Mouse (Mus musculus): ENCODE results near the gene Azin2. TPM values are rescaled to one million over a fixed set of nuclear protein-coding genes. Genes with fewer than 3 reads are reported as not detected.

Gene Azin2
- total RNA-seq, 2 experiments from 2014 or later: 27.7 to 31.0 TPM

DNA sequence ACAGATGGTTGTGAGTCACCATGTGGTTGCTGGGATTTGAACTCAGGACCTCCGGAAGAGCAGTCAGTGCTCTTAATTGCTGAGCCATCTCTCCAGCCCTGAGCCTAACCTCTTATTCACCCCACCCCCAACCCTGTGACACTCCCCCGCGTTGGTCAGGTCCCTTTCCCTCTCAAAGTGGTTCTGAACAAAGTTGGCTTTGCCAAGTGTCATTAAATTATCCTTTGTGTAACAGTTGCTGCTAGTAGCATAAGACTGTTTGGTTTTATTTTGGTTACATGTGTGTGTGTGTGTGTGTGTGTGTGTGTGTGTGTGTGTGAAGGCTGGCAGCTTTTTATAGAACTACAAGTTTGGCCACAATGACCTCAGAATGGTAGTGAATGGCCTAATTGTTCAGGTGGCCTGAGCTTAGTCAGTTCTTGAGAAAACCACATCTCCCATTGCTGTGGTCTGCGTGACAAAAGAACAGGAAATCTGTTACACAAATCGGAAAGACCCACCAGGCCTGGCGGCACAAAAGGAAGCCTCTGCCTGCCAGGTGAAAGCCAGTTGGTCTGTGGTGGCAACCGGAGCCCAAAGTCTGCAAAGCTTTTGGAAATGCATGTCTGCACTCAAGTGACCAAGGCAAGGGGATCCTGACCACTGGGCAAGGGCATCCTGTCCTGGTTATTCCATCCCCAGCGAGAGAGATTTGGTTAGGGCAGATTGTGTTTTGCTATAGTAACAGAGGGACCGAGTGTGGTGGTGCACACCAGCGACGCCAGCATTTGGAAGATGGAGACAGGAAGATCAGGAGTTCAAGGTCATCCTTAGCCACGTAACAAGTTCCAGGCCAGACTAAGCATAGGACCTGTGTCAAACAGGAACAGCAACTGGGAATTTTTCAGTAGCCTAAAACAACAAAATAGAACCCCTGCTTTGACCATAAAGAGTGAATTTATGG is 18.9 kb upstream of the Azin2 start:
- DNase-seq (ENCODE audit: low spot score in 2 of 2): no peak

DNA sequence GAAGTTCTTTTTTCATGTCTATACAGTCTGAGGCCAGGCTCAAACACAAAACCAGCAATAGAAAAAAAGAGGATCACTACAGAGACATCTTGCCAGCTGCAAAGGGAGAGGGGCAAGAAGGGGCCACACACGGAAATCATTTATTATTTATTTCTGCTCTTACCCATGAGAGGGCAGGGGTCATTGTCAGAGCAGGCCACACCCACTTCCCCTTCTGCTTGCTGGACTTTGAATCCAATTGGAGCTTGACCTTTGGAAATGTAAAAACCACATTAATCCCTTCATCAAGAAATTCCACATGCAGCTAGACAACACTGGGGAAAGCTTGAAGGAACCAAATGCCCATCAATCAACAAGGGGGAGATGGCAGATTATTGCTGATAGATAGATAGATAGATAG is 16.4 kb upstream of the Azin2 start:
- no peak for DNase-seq (ENCODE audit: low spot score in 2 of 2)

DNA sequence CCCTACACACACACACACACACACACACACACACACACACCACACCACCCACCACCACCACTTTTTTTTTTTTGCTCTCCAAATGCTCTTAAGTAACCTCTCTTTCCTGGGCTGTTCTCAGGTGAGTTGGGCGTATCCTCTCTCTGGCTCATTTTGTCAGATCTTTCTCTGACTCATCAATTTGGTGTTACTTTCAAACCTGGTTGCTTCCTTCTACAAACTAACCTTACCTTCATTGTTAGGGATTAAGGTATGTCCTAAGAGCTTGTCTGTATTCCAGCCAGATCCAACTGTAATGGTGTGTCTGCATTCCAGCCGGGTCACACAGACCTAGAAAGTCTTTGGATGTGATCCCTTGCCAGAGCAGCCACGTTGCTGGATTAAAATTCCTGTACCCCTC is 15.0 kb upstream of the Azin2 start:
- DNase-seq (ENCODE audit: low spot score in 2 of 2): no peak

DNA sequence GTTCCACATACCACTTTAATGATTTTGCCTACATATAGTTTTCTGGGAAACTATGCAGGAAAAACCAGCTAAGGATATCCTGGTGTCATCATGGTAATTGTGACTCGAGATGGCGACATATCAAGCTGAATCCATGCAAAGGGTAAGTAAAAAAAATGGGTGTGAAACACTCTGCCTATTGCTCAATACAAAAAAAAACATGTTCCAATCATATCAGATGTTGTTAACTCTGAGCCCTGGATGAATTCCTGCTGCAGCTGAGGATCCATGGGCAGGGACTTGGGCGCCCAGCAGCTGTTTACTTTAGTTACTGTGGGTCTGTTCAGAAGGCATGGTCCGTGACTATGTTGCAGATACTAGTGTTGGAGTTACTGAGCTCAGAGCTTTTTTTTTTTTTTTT is 14.3 kb upstream of the Azin2 start:
- no peak for DNase-seq (ENCODE audit: low spot score in 2 of 2)

DNA sequence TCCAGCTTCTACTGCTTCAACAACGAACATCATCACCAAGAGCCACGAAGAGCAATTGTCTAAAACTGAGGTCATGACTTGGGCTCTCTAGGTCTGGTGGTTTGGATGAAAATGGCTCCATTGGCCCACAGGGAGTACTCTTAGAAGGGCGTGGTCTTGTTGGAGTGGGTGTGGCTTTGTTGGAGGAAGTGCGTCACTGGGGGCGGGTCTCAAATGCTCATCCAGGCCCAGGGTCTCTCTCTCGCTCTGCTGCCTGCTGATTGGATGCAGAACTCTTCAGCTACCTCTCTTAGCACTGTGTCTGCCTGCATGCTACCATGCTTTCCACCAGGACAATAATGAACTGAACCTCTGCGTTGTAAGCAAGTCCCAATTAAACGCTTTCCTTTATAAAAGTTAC is 12.4 kb upstream of the Azin2 start:
- DNase-seq (ENCODE audit: low spot score in 2 of 2): no peak

DNA sequence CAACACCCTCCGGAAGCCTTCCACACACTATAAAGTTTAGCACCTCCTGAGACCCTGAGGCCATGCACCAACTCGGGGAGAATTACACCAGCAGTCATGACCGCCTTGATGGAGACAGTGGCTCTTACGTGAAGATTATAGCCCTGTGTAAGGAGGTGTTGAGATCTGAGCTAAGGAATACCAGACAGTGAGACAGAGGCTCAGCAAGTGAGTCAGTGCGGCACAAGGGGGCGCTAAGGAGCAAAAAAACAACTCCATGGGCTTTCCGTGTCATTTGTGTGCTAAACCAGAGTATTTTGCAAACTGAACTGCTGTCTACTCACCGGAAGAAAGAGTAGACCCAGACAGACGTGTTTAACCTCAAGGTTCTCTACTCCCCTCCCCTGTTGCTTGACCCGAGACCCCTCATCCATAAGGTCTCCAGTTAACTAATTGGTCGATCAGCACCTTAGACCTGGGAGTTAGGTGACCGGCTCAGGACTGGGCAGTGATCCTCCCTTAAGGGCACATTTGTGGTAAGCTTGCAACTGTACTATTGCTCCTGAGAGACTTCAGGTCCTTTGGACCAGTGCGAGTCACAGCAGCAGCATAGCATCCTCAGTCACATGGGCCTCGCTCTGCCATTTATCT is 8.9 kb upstream of the Azin2 start:
- peak; percentile 82 to 84 for DNase-seq (ENCODE audit: low spot score in 2 of 2)

DNA sequence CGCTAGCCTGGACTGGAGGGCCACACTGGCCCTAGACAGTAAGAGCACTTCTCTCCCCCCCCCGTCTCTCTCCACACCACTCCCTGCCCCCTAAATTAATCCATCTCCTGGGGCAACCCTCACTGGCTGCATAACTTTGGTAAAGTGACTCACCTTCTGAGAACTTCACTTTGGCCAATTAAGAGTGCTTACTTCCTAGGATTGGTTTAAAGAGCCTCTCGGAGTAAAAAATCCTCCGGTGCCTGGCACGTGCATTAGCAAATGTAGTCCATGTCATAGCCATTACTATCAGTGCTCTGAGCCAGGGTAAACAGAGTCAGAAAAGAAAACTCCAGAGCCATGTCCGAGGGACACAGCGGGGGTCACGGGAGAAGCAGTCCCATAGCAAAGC is 8.2 kb upstream of the Azin2 start:
- DNase-seq (ENCODE audit: low spot score in 2 of 2): no peak

DNA sequence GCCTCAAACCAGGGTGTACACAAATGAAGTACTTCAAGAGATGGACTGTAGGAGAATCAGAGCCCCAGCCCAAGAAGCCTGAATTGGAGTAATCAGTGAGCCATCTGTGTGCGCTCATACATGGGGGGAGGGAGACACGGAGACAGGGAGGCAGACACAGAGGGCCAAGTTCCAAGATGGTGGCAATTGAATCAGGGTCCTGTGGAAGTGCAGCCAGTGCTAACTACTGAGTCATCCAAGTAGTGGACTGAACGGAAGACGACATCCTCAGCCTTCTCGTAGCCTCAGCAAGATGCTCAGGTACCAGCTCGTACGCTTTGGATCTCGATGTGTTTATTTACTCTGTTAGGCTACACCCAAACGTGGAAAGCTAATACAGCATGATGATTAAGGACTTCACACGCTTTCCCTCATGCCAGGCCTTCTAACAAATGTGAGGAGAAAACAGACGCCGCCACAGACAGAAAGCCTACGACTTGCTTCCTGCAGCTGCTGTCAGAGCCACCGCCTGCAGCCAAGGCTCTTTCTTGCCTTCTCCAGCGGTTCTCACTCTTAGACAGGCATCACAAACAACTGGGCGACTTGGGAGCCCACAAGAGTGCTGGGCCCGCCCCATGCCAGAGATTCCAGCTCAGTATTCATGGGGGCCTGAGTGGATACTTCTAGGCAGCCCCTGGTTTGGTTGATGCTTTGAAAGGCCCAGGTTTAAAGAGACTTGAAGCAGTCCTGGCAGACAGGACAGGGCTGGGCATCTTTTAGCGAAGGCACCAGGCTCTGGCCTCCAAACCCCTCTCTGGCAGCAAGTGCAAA is 7.6 kb upstream of the Azin2 start:
- no peak for DNase-seq (ENCODE audit: low spot score in 2 of 2)

DNA sequence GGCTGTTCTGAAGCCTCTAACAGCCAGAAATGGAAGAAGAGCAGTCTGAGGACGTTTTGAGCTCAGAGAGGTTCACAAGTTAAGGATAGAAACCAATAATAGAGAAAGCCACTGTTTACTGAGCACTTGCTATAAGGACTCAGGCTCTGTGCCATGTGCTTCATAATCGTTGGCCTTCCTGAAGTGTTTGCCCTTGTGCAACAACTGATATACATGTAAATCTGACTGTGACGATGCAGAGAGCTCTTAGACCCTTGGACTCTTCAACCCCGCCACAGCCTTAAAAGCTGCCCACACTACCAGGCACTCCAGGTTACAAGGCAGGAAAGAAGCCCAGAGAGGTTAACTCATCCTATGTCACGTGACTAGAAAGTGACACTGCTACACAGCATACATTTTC is 6.8 kb upstream of the Azin2 start:
- DNase-seq (ENCODE audit: low spot score in 2 of 2): no peak

DNA sequence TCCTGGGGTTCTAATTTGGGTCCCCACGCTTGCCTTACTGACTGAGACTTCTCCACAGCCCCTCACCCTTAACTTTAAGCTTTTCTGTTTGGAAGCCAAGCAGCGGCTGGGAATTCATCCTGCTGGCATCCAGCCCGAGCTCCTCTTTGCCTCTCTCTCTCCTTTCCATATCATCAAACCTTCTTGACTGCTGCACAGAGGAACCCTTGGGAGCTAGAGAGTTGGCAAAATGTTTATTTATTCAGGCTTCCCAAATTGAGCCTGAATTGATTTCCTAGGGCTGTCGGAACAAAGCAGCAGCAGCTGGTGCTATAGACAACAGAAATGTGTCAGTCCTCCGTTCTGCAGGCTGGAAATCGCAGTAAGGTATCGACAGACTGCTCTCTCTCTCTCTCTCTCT is 4.5 kb upstream of the Azin2 start:
- peak in 1 of 2 experiments; percentile 53 for DNase-seq (ENCODE audit: low spot score in 2 of 2)

DNA sequence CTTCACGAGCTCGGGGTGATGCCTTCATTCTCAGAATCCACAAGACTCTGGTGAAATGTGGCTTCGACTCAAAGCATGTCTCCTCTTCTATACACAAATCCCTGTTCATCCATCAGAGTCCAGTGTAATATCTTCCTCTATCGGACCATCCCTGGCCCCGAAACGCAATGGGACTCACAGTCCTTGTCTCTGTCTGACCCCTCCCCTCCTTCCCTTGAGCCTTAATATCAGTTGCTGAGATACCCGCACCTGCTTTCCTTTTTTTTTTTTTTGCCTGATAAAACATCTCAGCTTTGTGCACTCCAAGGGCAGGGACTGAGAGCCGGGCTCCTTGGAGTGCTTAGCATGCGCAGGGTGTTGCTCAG is 666 bp upstream of the Azin2 start:
- no peak for DNase-seq (ENCODE audit: low spot score in 2 of 2)

DNA sequence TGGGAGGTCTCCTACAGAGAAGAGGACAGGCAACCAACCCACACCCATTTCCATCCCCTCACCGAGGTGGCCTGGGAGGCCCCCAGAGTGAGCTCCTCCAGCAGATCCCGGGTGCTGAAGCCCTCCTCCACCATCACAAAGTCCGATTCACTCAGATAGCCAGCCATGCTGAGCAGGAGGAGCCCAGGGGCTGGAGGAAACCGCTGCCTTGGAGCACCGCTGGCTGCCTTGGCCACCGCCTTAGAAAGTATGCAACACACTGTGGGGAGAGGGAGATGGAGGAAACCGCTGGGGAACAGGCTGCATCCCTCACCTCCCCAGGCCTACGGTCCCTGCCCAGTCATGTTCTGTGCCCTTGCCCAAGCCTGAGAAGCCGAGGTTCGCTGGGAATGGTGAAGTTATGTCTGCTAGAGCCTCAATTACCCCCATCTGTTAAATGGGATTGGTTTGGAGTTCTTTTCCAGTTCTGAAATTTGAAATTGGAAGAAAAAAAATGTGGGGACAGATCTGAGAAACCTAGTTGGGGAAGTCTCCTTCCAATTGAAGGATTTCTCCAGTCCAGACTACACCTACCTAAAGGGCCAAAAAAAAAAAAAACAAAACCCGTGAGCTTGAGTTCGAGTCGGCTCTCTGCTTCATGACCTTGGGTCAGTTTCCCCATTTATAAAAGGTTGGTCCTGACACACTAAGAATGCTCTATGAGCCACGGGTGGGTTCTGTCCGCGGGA is 777 bp downstream of the Azin2 start:
- DNase-seq (ENCODE audit: low spot score in 2 of 2): no peak

DNA sequence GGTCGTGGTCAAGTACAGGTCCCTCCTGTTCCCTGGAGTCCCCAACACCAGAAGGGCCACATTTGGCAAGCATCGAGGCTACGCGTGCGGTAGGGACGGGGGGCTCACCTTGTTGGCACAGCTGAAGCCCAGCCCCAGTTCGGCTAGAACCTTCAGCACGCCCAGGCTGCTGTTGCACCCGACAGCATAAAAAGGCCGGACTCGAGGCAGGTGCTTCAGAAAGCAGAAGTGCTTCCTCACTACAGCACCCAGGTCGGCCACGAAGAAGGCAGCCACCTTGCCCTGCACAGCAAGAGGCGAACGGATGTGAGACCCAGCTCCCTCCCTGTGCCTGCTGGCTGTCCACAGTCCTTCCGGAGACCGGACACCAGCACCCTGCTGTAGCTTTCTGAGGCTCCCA is 2.6 kb downstream of the Azin2 start:
- DNase-seq (ENCODE audit: low spot score in 2 of 2): no peak

DNA sequence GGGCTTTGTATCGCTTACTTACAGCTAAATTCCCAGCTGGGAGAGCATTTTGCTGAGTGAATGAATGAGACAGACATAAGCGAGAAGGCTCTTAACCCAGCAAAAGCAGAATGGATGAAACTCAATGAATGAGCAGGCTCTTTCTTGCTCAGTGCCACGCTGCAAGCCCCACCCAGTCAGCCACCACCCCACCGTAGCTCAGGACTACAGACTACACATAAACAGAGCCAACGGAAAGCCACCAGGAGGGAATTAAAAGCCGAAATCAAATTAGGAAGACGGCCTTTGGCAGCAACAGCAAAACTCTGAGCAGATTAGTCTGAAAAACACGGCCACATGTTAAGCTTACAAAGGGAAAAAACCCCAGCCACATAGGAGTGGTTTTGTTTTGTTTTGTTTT is 3.4 kb downstream of the Azin2 start:
- no peak for DNase-seq (ENCODE audit: low spot score in 2 of 2)

DNA sequence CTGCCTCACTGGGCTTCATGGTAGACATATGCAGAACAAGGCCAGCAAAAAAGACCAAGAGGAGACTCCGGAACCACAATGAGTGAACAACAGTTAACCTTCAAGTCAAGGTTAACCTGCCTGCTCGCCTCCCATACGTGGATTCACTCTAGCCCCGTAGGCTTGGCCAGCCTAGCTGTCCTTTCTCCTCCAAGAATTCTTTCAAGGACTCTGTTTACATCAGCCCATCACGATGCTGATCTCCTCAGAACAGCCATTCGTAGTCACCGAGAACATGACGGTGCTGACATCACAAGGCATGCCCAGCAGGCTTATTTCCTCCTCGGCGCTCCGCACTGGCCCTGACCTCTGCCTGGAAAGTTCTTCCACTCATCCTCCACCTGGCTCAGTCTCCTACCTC is 4.1 kb downstream of the Azin2 start:
- no peak for DNase-seq (ENCODE audit: low spot score in 2 of 2)

DNA sequence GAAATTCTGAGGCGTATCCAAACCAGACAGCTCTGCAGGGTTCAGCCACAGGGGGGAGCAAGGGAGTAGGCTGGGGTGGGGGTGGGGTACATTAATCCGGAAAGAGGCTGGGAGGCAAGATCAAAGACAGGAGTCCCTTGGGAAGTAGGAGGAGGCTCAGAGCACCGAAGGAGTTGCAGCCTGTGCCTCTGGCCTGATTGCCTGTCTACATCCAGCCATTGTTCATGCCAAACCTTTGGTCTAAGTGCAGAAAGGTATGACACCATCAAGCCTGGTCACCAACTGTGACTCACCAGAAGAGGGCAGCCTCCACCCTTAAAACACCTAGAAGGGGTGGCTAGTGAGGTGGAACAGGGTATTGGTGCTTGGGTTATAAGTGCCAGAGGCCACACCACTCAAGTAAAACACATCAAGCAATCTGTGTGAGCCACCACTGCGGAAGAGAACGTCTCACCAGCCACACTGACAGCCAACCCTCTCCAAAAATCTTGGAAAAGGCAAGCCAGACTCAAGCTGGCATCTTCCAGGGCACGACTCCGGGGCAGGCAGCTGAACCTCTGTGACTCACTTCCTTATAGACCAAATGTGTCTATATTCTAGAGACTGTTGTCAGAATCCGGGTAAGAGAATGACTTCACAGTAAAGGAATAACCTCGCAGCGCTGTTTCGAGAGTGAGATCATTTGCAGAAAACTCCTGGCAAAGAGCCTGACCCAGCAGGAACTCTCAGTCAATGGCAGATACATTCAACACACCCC is 4.9 kb downstream of the Azin2 start:
- peak; percentile 56 to 65 for DNase-seq (ENCODE audit: low spot score in 2 of 2)

DNA sequence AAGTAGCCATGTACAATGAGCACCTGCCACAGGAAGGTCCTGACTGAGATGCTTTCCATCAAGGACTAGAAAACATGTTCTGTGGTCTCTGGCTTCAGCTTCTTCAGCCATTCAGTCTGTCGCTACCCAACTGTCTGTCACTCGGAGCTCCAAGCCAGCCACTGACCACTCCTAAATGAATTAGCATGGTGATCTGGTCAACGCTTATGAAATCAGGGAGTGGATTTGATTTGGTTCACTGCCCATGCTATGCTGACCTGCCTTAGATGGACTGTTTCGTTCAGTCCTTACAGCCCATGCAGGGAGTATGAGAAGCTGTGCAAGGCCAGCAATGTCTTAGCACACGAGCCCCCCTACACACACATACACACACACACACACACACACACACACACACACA is 8.4 kb downstream of the Azin2 start:
- no peak for DNase-seq (ENCODE audit: low spot score in 2 of 2)

DNA sequence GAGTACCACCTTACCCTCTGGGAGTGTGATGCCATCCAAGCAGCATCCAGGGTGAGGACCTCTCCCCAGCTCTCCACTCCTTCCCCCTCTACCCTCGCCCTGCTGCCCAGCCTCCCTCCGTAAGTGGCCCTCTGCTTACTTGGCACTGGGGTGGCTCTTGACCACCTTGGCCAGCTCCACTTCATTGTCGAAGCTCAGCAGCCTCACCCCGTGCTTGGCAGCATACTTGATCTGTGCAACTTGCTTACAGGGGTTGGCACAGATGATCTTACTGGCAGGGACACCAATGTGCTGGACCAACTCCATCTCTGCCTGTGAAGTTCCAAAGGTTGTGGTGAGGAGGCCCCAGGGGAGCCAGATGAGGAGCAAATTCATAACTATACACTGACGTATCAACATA is 11.8 kb downstream of the Azin2 start:
- no peak for DNase-seq (ENCODE audit: low spot score in 2 of 2)

DNA sequence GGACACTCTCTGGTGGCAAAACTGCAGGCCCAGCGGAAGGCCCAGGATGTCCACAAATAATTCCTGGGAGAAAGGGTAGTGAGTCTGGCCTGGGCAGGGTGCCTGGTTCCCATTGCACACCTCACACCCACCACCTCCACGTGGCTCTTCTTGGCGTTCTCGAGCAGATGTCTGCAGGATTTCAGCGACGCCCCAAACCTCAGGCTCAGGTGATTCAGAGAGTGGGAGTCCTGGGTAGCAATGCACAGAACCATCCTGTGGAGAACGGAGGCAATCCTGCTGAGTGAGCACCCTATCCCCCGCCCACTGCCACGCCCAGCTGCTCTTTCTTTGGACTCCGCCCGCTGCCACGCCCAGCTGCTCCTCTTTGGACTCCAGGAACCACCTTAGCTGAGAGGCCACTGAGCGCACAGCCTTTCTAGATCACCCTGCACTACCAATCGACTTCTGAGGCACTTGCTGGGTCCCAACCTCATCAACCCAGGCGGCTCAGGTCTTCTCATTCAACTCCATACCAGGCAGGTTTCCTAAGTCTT is 12.7 kb downstream of the Azin2 start:
- no peak for DNase-seq (ENCODE audit: low spot score in 2 of 2)

DNA sequence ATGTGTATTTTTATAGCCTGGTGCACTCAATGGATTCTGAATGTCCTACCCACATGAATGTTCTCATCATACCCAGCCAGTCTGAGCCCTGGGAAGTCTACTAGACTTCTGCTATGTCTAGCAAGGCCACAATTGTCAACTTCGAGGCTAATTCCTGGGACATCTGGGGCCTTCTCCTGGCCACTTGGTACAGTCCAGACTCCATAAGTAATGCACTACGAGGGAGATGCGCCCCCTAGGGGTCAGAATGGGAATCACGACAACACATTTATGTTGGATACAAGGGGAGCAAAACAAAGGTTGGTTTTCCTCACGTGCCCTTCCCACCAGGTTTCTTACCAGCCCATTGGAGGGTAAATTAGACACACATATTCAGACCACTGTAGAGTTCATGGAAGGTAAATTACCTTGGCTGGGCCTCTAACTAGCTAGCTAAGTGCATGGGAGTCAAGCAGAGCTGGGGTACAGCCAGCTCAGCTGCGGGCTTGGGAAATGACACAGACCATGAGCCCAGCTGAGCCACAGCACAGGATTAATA is 14.0 kb downstream of the Azin2 start:
- peak in 1 of 2 experiments; percentile 54 for DNase-seq (ENCODE audit: low spot score in 2 of 2)

Data from layer of hippocampus, postnatal 10 days (tissue).